Mouse (Mus musculus) T-helper 17 cell (primary cell): Measurements from ENCODE around the gene Zdhhc16.
"Not testable (repeated sequence)": the region's sequence is repeated elsewhere in the genome, so short reads cannot be mapped to it uniquely, and the experiment has no call there.

ENCODE experiments used
- in situ Hi-C, 2 experiments: fragments of 300-600 bp; cut with MboI, MseI; formaldehyde crosslinking; loops; 1 replicate in 1 of 2; 2 replicates in 1 of 2; pipeline ENCODE4 v1.15.1; 2025; ENCODE audit warnings: high pct_unique_total_duplicates in 2 of 2

The Zdhhc16 gene

GRCm38 (mm10) chr19:41913774-41914591 lies 19.3 kb upstream of the Zdhhc16 start:
- in situ Hi-C loops: no loop called here

DNA sequence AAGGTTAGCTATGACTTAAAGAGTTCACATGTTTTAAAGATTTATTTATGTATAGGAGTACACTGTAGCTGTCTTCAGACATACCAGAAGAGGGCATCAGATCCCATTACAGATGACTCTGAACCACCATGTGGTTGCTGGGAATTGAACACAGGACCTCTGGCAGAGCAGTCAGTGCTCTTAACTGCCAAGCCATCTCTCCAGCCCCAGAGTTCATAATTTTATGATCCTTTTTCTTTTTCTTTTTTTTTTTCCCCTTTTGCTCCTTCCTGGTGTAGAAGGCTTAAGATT lies 18.7 kb upstream of the Zdhhc16 start:
- in situ Hi-C loops: not testable (repeated sequence)

DNA sequence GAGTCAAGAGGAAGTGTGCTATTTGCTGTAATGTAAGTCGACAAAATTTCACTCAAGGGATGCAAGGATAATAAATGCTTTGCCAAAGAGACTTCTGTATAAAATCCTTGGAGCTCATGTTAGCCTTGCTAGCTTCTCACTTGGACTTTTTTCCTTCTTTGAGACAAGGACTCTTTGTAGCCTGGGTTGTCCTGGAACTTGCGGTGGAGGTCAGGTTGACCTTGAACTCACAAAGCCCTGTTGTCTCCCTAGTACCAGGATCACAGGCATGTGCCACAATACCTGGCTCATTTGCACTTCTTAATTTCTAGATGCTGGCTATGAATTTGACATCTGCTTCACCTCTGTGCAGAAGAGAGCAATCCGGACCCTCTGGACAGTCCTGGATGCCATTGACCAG lies 18.0 kb upstream of the Zdhhc16 start:
- in situ Hi-C loops: no loop called here

- in situ Hi-C loops: no loop called here
Measured at GRCm38 (mm10) chr19:41916853-41917252, 16.4 kb upstream of the Zdhhc16 start.

- in situ Hi-C loops: no loop called here
Measured at GRCm38 (mm10) chr19:41919471-41919870, 13.8 kb upstream of the Zdhhc16 start.

- in situ Hi-C loops: no loop called here
Measured at GRCm38 (mm10) chr19:41920412-41921067, 12.7 kb upstream of the Zdhhc16 start.

DNA sequence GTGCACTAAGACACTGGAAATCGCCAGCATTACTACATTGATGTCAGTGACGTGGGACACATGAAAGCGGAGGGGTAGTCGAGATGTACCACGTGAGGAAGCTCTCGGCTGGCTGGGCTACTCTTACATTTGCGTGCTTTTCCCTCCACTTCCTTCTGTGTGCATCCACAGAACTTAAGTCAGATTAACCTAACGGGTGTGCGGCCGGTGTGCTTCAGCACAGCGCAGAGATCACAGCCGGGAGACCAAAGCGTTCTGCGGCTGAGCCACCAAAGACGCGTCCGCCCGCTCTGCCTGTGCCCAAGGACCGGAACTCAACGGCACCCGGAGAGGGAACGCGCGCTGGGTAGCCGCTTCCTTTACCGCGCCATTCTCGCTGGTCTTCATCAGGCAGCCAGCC lies 594 bp upstream of the Zdhhc16 start:
- in situ Hi-C loops: loop anchor here in 1 of 2 experiments (25.0 kb wide), 1 partner anchor 1755 kb away; the partner anchor contains the start of gene Entpd7

- in situ Hi-C loops: loop anchor here in 1 of 2 experiments (25.0 kb wide), 1 partner anchor 1753 kb away; the partner anchor contains the start of gene Entpd7
Measured at GRCm38 (mm10) chr19:41934124-41934523, 844 bp downstream of the Zdhhc16 start.

- in situ Hi-C loops: loop anchor here in 1 of 2 experiments (5.0 to 25.0 kb wide), 2 partner anchors 41 to 1751 kb away; partner anchors contain the start of gene Entpd7
Measured at GRCm38 (mm10) chr19:41935921-41936320, 2.6 kb downstream of the Zdhhc16 start.

GRCm38 (mm10) chr19:41938539-41938938 lies 5.3 kb downstream of the Zdhhc16 start:
- in situ Hi-C loops: loop anchor here in 1 of 2 experiments (5.0 to 25.0 kb wide), 2 partner anchors 39 to 1749 kb away; partner anchors contain the start of gene Entpd7

DNA sequence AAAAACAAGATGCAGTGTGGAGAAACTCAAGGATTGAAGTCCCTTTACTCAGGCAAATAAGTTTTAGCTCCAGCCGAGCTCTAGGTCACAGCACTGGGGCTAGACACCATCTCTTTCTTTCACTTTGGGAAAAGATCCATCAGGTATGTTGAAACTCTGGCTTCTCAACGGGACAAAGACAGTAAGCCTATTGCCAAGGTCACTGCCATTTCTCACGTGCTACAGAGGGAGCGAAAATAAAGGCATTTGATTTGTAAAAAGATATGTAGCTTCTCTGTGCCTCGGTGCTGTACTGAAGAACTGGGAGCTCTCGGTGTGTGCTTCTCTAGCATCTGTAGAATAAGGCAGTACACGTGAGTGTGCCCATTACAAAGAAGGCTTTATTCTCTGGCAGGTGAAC lies 10.6 kb downstream of the Zdhhc16 start:
- in situ Hi-C loops: loop anchor here in 1 of 2 experiments (25.0 kb wide), 1 partner anchor 1743 kb away; the partner anchor contains the start of gene Entpd7

DNA sequence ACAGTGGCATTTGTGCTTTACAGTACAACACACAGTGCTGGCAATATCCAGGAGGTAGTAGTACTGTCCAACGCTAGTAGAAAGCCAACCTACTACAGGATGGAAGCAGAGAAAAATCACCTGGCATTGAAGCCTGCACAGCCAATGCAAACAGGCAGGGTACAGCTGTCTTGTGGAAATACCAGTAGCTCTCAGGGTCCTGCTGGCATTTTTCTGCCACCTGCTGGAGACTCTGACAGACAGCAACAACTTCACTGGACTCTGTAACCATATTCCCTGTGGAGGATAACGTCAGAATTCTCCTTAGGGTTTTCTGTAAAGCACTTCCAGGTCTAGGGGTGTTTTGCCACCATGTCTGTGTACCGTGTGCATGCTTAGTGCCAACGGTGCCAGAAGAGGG lies 19.0 kb downstream of the Zdhhc16 start:
- in situ Hi-C loops: loop anchor here (5.0 to 10.0 kb wide), 2 partner anchors 80 to 1943 kb away; no protein-coding TSS in a partner anchor

DNA sequence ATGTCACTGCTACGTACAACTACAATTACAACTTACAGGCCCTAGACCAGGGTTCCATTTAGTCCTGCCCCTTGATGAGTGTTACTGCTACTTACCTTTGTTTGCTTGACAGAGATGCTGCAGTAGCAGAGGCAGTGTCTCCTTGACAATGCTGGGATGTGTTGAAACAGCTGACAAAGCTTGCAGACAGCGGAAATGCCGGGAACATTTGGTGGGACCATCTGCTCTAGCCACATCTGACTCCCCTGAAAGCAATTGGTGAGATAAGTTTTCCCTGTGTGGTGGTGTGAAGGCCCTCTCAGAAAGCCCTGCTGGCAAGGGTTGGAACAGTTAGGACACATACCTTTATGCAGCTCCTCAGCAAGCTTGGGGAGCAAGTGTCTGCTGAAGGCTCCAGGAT lies 20.3 kb downstream of the Zdhhc16 start:
- in situ Hi-C loops: loop anchor here (5.0 to 10.0 kb wide), 2 partner anchors 79 to 1941 kb away; no protein-coding TSS in a partner anchor

GRCm38 (mm10) chr19:41969618-41970017 lies 36.3 kb downstream of the Zdhhc16 start:
- in situ Hi-C loops: no loop called here

DNA sequence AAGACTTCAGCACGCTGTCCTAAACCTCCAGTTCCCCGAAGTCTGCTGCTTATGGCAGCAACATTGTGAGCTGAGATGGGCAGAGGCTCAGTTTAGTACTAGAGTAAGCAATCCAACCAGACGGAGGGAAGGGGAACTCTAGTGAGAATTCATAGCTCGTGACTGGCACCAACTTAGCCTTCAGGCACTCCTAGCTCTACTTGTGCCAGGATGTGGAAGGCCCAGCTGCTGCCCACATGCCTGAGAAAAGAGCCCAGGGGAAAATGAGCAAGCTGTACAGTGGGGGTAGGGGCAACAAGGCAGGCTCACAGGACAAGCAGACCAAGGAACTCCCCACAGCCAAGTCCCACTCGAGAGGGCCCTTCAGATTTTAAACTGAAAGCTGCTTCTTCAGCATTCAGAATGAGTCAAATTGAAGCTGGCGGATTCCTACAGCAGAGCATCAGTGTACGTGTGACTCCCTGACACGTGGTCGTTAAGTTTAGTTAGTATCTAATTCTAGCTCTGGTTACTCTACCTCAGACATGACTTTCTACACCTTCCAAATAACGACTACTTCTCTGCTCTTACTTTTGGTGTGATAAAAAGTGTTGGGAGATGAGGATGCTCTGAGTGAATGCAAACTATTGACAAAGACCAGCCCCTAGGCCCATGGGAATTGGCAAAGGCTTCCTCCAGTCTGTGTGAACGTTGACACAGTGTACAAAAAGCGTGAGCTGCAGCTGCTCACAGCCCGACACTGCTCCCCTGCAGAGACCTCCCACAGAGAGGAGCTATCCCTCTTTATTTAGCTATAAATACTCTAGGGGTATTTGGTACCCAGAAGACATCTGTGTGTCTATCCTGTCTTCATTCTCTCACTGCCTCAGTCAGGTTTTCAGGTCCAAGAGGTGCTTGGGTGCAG lies 40.9 kb downstream of the Zdhhc16 start:
- in situ Hi-C loops: no loop called here

GRCm38 (mm10) chr19:41980422-41980818 lies 47.1 kb downstream of the Zdhhc16 start:
- in situ Hi-C loops: loop anchor here in 1 of 2 experiments (5.0 to 10.0 kb wide), 2 partner anchors 37 to 584 kb away; no protein-coding TSS in a partner anchor

- in situ Hi-C loops: loop anchor here in 1 of 2 experiments (5.0 to 10.0 kb wide), 2 partner anchors 36 to 584 kb away; no protein-coding TSS in a partner anchor
Measured at GRCm38 (mm10) chr19:41980819-41981594, 47.7 kb downstream of the Zdhhc16 start, which contains the start of gene Mms19. Mms19 (minus strand) TSS chr19:41981157.

DNA sequence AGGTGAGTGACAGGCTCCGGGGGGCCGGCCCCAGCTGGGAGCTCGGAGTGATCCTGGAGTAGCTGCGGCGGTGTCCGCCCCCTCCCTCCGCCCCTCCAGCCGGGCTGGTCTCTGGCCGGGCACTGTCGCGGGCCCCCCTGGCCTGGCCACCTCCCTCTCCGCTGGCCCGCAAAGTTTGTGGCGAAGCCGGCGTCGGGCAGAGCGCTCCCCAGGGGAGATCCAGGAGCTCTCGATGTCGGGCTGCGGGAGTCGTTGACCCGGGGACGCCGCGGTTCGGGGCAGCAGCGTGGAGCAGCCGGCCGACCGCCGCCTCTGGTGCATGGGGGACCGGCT lies 48.3 kb downstream of the Zdhhc16 start, which contains the start of gene Ubtd1:
Gene Ubtd1 (plus strand): TSS at position 169 of the 333 bp plus-strand sequence.
- in situ Hi-C loops: loop anchor here in 1 of 2 experiments (5.0 to 10.0 kb wide), 2 partner anchors 36 to 583 kb away; no protein-coding TSS in a partner anchor

- in situ Hi-C loops: loop anchor here in 1 of 2 experiments (5.0 to 10.0 kb wide), 2 partner anchors 35 to 583 kb away; no protein-coding TSS in a partner anchor
Measured at GRCm38 (mm10) chr19:41981931-41982790, 48.9 kb downstream of the Zdhhc16 start.
